Mouse (Mus musculus) telencephalon, adult 2 months (tissue): ENCODE measurements around the gene Srgap1.

Source experiments
- DNase-seq: peaks from one replicate; pipeline ENCODE4 v3.0.0-alpha.2; 2011; ENCODE audit warnings: low read depth, low spot score

Gene Srgap1

DNA sequence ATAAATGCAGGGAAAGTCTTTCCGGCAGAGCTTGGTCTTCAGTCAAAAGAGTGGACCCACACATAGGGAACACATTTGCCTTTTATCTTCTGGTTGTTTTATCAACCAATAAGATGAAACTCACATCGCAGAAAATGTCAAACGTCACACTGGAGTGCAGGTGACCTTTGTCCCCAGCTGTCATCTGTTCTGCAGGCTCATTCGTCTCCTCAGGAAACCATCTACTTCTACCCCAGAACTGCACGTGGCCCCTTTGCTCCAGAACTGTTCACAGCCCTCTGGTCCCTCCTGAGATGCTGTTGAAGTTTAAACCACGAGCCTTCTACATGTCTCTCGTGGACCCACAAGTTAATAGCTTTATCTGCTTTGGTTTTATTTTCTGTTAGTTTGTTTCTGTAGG, 168.3 kb downstream of the Srgap1 start:
- no peak for DNase-seq

GRCm38 (mm10) chr10:121877906-121878305, 169.2 kb downstream of the Srgap1 start:
- no peak for DNase-seq

- no peak for DNase-seq
These were observed 174.0 kb downstream of the Srgap1 start for GRCm38 (mm10) chr10:121873063-121873489.

DNA sequence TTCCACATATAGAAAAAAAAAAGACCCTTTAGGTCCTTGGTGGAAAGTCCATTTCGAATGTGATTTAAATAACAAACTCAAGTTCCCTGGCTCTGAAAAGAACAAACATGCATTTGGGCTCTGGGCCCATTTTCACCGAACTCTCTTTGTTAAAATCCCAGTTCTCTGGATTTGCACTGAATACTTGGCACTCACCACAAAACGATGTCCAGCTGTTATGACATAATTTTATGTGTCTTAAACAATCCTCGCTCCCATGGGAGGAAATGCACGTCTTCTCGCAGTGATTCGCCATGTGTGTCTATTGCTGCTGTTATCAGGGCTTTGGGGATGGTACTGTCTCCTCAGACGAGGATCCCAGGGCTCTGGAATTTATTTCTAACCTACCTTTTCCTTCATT, 177.2 kb downstream of the Srgap1 start:
- DNase-seq: no peak

DNA sequence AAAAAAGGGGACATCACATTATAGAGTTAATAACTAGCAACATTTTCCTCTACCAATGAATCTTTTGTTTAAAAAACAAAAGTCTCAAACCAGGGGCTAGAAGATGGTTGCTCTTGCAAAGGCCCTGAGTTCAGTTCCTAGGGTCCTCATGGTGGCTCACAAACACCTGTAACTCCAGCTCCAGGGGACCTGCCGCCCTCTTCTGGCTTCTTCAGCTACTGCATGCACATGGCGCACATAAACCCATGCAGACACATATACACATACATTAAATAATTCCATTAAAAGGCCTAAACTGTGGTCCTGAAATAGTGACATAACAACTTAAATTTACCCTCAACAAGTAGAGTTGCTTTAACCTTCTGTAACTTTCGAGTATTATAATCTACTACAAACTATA, 178.9 kb downstream of the Srgap1 start:
- DNase-seq: no peak

GRCm38 (mm10) chr10:121865503-121866239, 181.4 kb downstream of the Srgap1 start:
- DNase-seq: no peak

GRCm38 (mm10) chr10:121860924-121861323, 186.2 kb downstream of the Srgap1 start:
- DNase-seq: no peak

DNA sequence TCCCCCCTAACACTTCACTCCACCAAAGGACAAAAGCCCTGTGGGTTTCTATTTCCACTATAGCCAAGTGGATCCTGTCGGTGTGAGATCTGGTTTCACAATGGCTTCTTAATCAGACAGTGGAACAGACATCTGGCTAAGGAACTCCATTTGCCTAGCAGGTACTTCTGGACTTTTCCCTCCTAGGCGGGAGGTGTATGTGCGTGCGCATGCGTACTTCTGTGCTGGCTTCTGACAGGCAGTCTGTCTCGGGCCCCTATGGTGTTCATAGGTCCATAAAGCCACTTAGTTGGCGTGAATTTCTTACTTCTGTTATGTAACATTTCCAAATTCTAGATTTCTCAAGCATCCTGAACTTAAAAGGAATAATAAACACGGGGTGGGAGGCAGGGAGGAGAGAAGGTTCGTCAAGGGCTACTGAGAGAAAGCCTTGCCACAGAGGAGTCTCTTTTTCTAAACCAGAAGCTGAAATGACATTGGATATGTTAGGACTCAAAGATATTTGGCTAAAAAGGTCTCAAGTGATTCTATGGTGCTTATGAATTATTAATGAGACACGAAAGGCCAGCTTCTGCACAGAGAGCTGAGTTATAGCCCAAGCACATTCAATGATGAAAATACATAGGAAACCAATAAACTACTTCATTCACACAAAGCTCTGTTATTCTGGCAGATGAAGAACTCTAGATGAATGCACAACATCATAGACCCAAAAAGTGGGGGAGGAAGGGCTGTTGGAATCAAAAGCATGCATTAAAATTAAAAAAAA, 187.1 kb downstream of the Srgap1 start:
- no peak for DNase-seq

DNA sequence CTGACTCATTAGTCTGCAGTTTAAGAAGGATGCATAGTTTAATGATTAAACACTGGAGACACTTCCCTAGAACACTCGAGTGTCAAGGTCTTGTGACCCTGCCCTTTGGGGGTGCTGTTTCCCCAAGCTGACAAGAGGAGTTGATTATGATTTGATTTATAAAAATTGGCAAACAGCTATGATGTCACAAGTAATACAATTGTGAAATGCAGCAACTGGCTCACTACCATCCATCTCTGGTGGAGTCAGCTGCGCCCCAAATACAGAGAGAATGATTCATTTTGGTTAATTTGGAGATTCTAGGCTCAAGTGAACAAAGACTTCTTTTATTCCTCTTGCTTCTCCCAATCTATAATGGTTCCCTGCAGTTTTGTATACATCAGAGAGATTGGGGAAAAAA, 188.2 kb downstream of the Srgap1 start:
- DNase-seq: no peak

DNA sequence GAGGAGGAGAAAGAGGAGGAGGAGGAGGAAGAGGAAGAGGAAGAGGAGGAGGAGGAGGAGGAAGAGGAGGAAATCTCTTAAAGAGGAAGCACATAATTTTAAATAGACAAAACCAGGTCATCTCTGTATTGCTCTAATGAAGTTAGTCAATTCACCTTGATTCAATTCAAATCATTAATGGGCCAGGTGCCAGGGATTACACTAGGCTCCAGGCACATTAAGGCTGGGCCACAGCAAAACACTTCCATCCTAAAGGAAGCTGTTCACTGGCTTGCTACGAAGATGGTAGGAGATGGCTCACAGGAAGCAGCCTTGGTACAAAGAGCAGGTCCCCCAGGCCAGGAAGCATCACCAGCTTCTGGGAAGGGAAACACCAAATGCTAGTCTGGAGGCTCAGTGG, 189.0 kb downstream of the Srgap1 start:
- DNase-seq: no peak

- DNase-seq: no peak
These were observed 191.2 kb downstream of the Srgap1 start for GRCm38 (mm10) chr10:121855863-121856446.

GRCm38 (mm10) chr10:121853385-121853808, 193.7 kb downstream of the Srgap1 start:
- no peak for DNase-seq

- no peak for DNase-seq
These were observed 197.6 kb downstream of the Srgap1 start for GRCm38 (mm10) chr10:121849496-121849895.

DNA sequence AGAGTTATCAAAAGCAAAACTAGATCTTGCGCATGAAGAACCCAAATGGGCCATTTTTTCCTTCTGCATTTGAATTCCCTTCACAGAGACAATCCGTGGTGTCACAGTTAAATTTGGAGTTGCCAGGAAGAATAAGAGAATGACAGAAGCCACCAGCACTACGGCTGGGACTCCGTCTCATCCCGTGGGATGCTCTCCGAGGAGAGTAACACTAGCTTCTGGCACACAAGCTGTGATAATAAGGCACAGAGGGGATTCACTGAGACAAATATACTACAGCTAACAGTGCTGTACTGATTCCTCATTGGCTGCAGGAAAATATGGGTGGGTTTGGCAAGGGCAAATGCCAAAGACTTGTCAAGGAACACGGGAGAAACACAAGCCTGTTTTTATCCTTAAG, 201.4 kb downstream of the Srgap1 start:
- DNase-seq: no peak

- DNase-seq: no peak
These were observed 209.8 kb downstream of the Srgap1 start for GRCm38 (mm10) chr10:121837166-121837898.

DNA sequence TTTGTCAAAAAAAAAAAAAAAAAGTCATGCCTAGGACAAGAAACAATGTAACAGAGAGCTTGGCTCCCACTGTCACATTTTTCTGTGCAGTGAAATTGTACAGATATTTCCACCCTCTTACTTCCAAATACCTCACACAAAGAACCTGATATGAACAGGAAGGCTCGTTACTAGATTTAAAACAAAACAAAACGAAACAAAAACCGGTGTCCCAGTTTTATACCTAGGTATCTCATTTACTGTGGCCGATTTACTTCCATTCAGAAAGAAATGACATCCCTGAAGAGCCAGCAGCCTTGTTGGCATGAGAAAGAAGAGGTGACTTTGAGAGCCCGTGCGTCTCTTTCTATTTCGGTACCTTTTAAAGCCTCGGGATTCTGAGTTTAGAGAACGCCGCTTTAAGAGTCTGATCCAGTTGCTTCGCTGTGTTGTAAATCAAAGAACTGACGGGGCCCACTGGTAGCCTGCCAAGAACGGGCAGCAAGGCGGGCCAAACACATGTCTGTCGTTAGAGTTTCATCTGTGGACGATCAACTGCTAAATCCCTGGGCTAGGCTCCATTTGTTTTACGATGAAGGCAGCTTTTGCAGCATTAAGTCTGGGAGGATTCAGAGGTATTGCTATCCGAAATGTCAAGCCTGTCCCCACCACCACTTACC, 210.5 kb downstream of the Srgap1 start:
- peak; percentile 45 for DNase-seq

DNA sequence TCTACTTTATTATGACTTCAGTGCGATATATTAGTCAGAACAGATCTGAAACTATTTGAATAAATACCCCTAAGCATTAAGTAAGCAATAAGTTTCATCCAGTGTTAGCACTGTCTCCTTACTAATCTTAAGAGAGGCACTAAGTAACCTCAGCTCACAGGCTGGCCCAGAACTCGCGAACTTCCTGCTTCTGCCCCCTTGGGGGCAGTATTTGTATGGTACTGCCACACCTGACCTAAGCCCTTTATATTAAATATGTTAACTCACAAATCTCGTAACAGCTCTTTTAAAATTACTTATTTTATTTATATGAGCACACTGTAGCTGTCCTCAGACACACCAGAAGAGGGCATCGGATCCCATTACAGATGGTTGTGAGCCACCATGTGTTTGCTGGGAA, 213.7 kb downstream of the Srgap1 start:
- DNase-seq: no peak

- no peak for DNase-seq
These were observed 216.5 kb downstream of the Srgap1 start for GRCm38 (mm10) chr10:121830335-121831307.

DNA sequence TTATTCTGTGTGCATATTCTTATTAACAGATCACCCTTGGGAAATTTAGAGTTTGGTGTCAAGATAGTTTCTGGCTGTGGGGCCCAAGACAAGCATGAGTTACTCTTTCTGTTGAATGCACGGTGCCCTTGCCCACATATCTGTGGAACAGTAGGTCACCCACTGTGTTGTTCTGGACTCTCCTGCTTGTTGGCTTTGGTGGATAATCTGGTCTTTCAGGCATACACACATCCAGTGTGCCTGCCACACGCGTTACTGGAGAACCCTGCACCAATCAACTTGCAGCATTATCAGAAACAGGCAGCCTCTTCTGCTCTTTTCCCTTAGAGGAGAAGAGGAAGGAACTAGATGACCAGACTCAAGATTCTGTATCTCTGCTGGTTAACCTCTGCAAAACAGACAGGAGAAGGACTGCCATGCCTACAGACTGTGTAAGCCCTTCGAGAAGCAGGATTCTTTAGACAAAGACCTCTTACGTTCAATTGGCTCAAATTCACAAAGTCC, 217.3 kb downstream of the Srgap1 start:
- DNase-seq: no peak

DNA sequence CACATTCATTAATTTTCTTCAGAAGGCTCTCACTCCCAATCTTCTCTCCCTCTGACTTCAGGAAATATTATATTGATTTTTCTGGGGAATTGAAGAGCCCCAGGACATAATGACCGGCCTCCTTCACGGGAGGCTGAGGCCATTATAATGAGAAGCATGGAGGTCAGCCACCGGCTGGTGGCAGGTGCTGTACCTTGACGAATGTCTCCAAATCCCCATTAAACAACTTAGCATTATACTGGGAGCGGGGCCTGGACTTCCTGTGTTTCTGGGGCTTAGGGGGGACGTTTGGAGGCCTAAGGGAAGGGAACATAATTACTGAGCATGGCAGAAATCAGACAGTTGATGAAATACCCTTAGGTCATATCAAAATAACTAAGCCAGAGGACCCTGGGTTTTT, 218.1 kb downstream of the Srgap1 start:
- no peak for DNase-seq
